Mouse (Mus musculus) embryo, embryonic 11 days (tissue): ENCODE results near the gene Samd4b.
"Not testable (repeated sequence)": the region's sequence is repeated elsewhere in the genome, so short reads cannot be mapped to it uniquely, and the experiment has no call there.

Experiments
- DNase-seq: peaks from one replicate; pipeline ENCODE4 v3.0.0-alpha.2; 2015

Gene Samd4b

GRCm38 (mm10) chr7:28392429-28393271, 205.3 kb downstream of the Samd4b start, which contains the start of the genes Med29 and Paf1:
Gene Med29, minus strand, starts transcription at chr7:28392708.
Gene Paf1, plus strand, starts transcription at chr7:28392951.
- peak; percentile 97 for DNase-seq

GRCm38 (mm10) chr7:28390331-28390730, 207.6 kb downstream of the Samd4b start:
- no peak for DNase-seq

- DNase-seq, result not testable (repeated sequence)
Measured at GRCm38 (mm10) chr7:28387384-28387783, 210.6 kb downstream of the Samd4b start.

- not testable (repeated sequence) for DNase-seq
Measured at GRCm38 (mm10) chr7:28386877-28387276, 211.1 kb downstream of the Samd4b start.

- DNase-seq, result peak; percentile 89
Measured at GRCm38 (mm10) chr7:28386462-28386861, 211.5 kb downstream of the Samd4b start.

GRCm38 (mm10) chr7:28386007-28386406, 211.9 kb downstream of the Samd4b start:
- no peak for DNase-seq

- no peak for DNase-seq
Measured at GRCm38 (mm10) chr7:28385196-28385595, 212.7 kb downstream of the Samd4b start.

GRCm38 (mm10) chr7:28384162-28384561, 213.8 kb downstream of the Samd4b start:
- no peak for DNase-seq

- no peak for DNase-seq
Measured at GRCm38 (mm10) chr7:28383606-28384005, 214.3 kb downstream of the Samd4b start.

GRCm38 (mm10) chr7:28382981-28383396, 215.0 kb downstream of the Samd4b start:
- DNase-seq, result no peak

- DNase-seq, result peak; percentile 34
Measured at GRCm38 (mm10) chr7:28382347-28382951, 215.5 kb downstream of the Samd4b start.

- DNase-seq, result peak; percentile 89
Measured at GRCm38 (mm10) chr7:28381938-28382337, 216.0 kb downstream of the Samd4b start.

- DNase-seq, result peak; percentile 71
Measured at GRCm38 (mm10) chr7:28381017-28381790, 216.7 kb downstream of the Samd4b start.

- DNase-seq, result no peak
Measured at GRCm38 (mm10) chr7:28380237-28381016, 217.5 kb downstream of the Samd4b start, which contains the start of gene Zfp36. Gene Zfp36, minus strand, starts transcription at chr7:28380253.

GRCm38 (mm10) chr7:28378769-28379651, 218.9 kb downstream of the Samd4b start:
- DNase-seq, result peak; percentile 94

GRCm38 (mm10) chr7:28378066-28378690, 219.8 kb downstream of the Samd4b start:
- DNase-seq, result no peak

GRCm38 (mm10) chr7:28377190-28378065, 220.5 kb downstream of the Samd4b start:
- no peak for DNase-seq

GRCm38 (mm10) chr7:28376011-28376771, 221.8 kb downstream of the Samd4b start:
- DNase-seq, result peak; percentile 72
